Mouse (Mus musculus): ENCODE results near the gene Echs1. TPM values are rescaled to one million over a fixed set of nuclear protein-coding genes. Genes with fewer than 3 reads are reported as not detected.

The Echs1 gene
- total RNA-seq, 2 experiments from 2014 or later, result 116 to 201 TPM

DNA sequence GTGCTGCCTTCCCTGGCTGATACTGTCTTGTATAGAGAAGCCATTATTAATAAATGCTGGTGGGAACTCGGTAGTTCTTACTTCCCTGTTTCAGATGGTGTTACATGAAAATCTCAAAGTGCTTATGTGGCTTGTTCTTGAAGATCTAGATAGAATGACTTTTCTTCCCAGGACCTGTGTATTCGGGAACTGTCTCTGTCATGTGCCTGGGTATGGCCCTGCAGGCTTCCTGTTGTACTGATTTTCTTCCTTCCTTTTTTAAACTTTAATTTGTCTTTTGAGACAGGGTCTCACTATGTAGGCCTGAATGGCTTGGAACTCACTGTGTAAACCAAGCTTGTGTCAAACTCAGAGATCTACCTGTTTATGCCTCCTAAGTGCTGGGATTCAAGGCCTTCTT is 11.6 kb upstream of the Echs1 start:
- intact Hi-C loops (cut with DNase I), result loop anchor here (10.0 kb wide), 1 partner anchor 1203 kb away; no protein-coding TSS in a partner anchor
- DNase-seq, result no peak
- Histone ChIP-seq H3K27ac (no peak overlapping the region), H3K4me3 (no peak overlapping the region)
- TF ChIP-seq CTCF (IDR thresholded peaks at IDR 0.05), result no peak

DNA sequence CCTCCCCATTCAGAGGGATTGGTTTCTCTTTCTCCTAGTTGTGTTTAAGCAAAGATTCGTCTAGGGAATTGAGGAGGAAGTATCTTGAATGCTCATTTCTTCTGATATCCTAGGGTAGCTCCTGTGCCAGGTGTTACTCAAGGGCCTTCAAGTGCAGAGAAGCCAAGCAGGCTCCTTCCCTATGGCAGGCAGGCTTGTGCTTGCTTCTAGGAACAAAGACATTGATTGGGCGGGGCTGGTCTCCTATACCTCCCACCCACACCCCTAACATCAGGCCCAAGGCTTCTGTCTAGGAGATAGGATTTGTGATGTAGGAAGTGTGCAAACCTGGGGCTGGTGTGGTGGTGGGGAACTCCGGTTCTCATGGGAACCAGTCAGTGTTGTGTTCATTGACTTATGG is 10.7 kb upstream of the Echs1 start:
- no peak for TF ChIP-seq CTCF (IDR thresholded peaks at IDR 0.05)
- Histone ChIP-seq H3K27ac (peak overlapping the region; percentile 16; the same call in 1 of the 2 replicates), H3K4me3 (peak overlapping the region; percentile 9; the same call in 1 of the 2 replicates)
- intact Hi-C loops (cut with DNase I), result loop anchor here (10.0 kb wide), 1 partner anchor 1202 kb away; no protein-coding TSS in a partner anchor
- no peak for DNase-seq

DNA sequence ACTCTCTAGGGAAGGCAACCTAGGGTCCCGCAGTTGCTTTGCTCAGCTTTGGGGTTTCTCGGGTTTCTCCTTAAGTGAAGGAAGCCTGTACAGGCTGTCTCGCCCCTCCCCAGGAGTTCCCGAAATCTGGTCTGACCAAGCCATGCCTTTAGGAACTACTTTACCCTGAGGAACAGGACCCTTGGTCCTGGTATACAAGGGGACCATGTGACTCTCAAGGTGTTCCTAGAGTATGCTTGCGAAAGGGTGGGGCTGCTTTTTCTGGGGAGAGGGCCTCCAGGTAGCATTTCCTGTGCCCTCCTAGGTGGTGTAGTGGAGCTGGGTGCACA is 9.7 kb upstream of the Echs1 start:
- no peak for TF ChIP-seq CTCF (IDR thresholded peaks at IDR 0.05)
- Histone ChIP-seq H3K27ac (peak overlapping the region; percentile 92), H3K4me3 (peak overlapping the region; percentile 95)
- intact Hi-C loops (cut with DNase I), result loop anchor here (10.0 kb wide), 1 partner anchor 1201 kb away; no protein-coding TSS in a partner anchor
- no peak for DNase-seq

DNA sequence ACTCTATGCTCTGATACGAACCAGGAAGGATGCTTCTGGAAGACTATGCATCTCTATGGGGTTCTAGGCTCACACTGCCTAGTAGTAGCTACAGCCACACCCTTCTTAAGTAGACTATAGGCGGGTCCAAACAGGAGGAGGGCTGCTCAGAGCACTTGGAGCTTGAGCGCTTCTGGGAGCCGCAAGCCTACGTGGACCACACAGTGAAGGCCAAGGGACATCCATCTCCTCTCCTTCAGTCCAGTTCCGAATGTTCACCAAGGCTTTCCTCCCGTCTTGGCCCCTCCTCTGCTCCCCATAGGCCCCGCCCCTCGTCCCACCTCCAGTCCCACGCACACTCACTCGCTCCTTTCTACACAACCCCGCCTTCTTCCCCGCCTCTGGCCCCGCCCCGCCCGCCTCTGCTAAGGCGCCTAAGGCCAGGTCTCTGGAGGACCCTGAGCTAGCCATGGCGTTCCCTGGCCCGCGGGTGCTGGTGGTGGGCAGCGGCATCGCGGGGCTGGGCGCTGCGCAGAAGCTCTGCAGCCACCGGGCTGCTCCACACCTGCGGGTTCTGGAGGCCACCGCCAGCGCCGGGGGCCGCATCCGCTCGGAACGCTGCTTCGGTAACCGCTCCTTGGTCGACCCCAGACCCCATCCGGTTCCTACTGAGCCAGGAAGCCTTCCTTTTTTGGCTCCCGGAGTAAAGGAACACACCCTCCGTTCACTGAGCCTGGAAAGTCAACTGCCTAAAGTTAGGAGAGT is 9.2 kb upstream of the Echs1 start:
- peak; percentile 96 for DNase-seq
- H3K27ac ChIP-seq, result peak overlapping the region; percentile 92
- peak overlapping the region; percentile 95 for H3K4me3 ChIP-seq
- no peak for TF ChIP-seq CTCF (IDR thresholded peaks at IDR 0.05)
- intact Hi-C loops (cut with DNase I), result loop anchor here (10.0 kb wide), 1 partner anchor 1201 kb away; no protein-coding TSS in a partner anchor

DNA sequence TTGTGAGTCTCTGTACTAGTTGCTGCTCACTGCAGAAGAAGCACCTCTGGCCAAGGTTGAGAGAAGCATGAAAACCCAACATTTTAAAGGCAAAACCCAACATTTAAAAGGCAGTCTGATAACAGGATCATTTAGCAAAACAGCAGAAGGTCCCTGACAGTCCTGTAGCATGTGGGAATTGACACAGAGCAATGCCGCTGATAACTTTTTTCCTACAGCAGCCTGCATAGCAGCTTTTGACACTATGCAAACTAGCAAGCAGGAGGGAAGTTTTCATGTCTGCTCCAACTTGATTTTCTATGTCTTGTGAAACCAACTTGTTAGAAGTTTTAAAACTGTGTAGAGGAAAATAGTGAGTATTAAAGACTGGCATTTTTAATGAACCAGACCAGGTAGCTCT is 8.1 kb upstream of the Echs1 start:
- TF ChIP-seq CTCF (IDR thresholded peaks at IDR 0.05), result no peak
- DNase-seq, result no peak
- no peak overlapping the region for H3K4me3 ChIP-seq
- intact Hi-C loops (cut with DNase I), result loop anchor here (10.0 kb wide), 1 partner anchor 1200 kb away; no protein-coding TSS in a partner anchor
- H3K27ac ChIP-seq, result no peak overlapping the region

DNA sequence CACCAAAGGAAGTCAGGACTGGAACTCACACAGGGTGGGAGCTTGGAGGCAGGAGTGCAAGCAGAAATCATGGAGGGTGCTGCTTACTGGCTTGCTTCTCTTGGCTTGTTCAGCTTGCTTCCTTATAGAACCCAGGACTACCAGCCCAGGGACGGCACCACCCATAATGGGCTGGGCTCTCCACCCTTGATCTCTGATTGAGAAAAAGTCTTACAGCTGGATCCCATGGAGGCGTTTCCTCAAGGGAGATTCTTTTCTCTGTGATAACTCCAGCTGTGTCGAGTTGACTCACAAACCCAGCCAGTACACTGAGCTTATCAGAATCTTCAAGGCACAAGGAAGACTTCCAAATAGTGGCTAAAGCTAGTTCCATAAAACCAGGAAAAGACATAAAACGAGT is 6.5 kb upstream of the Echs1 start:
- H3K27ac ChIP-seq, result no peak overlapping the region
- TF ChIP-seq CTCF (IDR thresholded peaks at IDR 0.05), result no peak
- DNase-seq, result no peak
- intact Hi-C loops (cut with DNase I), result loop anchor here (10.0 kb wide), 1 partner anchor 1198 kb away; no protein-coding TSS in a partner anchor
- H3K4me3 ChIP-seq, result no peak overlapping the region

DNA sequence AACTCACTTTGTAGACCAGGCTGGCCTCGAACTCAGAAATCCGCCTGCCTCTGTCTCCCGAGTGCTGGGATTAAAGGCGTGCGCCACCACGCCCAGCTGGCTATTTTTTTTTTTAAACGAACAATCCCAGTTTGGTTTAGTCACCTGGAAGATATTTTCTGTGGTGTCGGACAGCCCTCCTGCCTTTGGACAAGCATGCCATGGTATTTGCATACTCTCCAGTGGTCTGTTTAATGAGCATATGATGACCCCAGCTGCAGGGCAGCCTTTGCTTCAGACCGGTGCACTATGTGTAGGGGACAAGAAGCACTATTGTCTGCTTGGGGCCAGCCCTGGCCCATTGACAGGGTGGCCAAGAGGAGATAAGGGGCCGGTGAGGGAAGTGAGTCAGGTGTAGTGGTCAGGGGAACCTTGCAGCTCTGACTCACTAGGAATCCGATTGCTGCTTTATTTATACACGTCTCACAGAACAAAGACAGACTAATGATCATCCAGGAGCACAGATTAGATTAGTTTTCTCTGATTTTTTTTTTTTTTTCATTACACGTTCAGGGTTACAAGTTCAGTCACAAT is 5.1 kb upstream of the Echs1 start:
- Histone ChIP-seq H3K27ac (no peak overlapping the region), H3K4me3 (no peak overlapping the region)
- intact Hi-C loops (cut with DNase I), result loop anchor here (10.0 kb wide), 1 partner anchor 1197 kb away; no protein-coding TSS in a partner anchor
- no peak for DNase-seq
- TF ChIP-seq CTCF (IDR thresholded peaks at IDR 0.05), result no peak

DNA sequence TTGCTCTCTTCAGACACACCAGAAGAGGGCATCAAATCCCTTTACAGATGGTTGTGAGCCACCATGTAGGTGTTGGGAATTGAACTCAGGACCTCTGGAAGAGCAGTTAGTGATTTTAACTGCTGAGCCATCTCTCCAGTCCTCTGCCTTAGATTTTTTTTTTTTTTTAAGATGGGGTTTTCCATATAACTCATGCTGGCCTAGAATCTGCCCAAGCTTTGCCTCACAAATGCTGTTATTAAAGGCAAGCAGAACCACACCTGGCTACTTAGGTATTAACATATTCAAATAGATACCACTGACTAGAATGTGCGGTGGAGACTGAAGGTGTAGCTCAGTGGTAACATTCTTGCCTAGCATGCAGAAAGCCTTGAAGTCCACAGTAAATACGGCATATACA is 4.2 kb upstream of the Echs1 start:
- H3K4me3 ChIP-seq, result no peak overlapping the region
- intact Hi-C loops (cut with DNase I), result loop anchor here (10.0 kb wide), 1 partner anchor 1196 kb away; no protein-coding TSS in a partner anchor
- DNase-seq, result no peak
- no peak overlapping the region for H3K27ac ChIP-seq
- TF ChIP-seq CTCF (IDR thresholded peaks at IDR 0.05), result no peak

DNA sequence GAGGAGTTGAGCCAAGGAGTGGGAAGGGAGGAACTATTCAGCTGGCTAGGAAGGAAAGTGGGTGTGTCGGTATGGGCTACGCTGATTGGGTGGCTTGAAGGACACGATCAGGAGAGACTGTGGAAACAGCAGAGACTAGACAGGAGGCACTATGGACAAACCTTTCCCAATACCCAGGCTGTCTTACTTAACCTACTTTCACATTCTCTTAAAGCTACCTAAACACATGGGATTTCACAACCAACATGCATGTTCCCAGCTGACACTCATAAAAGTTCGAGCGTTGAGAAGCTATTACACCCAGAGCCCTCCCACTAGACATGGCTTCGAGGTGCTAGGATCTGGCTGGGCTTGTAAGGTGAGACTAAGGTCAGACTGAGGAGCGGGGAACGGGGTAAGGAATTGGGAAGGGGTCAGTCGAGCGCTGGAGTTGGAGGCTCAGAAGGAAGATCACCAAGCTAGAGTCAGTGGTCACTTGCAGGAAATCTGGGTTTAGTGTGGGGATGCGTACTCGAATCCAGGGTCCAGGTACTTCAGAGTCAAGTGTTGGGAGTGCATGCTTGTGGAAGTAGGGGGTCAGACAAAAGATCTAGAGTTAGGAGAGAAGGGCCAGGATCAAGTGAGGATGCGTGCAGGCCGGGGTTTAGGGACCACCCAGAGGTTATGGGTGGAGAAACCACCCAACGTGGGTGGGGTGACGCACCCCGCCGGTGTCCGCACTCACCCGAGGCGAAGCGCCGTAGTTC is 520 bp downstream of the Echs1 start, which contains the start of gene Paox:
Gene Paox, plus strand, starts transcription at position 217 of the 746 bp plus-strand sequence.
- DNase-seq, result peak; percentile 69
- intact Hi-C loops (cut with DNase I), result loop anchor here (1.0 to 5.0 kb wide), 2 partner anchors 13 to 78 kb away; partner anchors contain the start of genes Fuom, Tubgcp2 and Zfp511
- H3K27ac ChIP-seq, result peak within 1 kb of the TSS; percentile 97

DNA sequence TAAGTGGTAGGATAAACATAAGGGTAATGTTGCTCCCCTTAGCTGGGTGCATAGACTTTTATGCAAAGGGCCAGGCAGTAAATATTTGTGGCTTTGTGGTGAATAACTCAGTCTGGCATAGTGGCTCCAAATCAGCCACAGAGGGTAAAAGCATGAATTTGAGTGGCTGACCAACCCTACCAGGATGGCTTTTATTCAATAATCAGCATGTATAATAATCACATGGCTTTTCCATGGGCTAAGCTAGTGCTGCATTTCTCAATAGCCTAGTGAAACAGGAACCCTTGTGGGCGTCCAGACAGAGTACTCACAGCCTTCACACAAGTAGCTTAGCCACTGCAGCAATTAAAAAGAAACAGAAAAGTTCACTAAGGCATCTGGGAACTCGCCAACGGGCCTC is 4.3 kb downstream of the Echs1 start:
- intact Hi-C loops (cut with DNase I), result no loop called here

More for the DNA sequence above, 520 bp downstream of the Echs1 start, which contains the start of gene Paox:
- H3K4me3 ChIP-seq, result peak within 1 kb of the TSS; percentile 91
- TF ChIP-seq CTCF (IDR thresholded peaks at IDR 0.05), result no peak; the same call in 1 of the 2 replicates

DNA sequence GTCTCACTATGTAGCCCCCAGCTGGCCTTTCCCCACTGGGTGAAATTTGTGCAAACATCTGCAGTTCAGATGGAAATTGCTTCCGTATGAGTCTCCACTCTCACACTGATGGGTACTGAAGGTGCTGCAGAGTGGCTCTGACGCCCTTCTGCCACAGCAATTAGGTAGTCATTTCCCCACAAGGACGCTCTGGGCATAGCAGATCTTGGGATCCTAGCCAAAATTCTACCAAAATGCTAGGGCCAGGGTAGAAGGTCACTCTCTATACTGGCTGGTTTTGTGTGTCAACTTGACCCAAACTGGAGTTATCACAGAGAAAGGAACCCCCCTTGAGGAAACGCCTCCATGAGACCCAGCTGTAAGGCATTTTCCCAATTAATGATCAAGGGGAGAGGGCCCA is 12.3 kb downstream of the Echs1 start:
- Histone ChIP-seq H3K4me3 (no peak overlapping the region), H3K27ac (no peak overlapping the region)
- no peak for DNase-seq
- no peak for TF ChIP-seq CTCF (IDR thresholded peaks at IDR 0.05)
- intact Hi-C loops (cut with DNase I), result no loop called here

More for the DNA sequence above, 4.3 kb downstream of the Echs1 start:
- TF ChIP-seq CTCF (IDR thresholded peaks at IDR 0.05), result no peak
- no peak for DNase-seq
- Histone ChIP-seq H3K27ac (no peak overlapping the region), H3K4me3 (no peak overlapping the region)
